Mouse (Mus musculus): ENCODE results near the gene Lrrc63. TPM values are rescaled to one million over a fixed set of nuclear protein-coding genes. Genes with fewer than 3 reads are reported as not detected.

Lrrc63 gene
- polyA plus RNA-seq, 1 experiment from 2014 or later: not detected

DNA sequence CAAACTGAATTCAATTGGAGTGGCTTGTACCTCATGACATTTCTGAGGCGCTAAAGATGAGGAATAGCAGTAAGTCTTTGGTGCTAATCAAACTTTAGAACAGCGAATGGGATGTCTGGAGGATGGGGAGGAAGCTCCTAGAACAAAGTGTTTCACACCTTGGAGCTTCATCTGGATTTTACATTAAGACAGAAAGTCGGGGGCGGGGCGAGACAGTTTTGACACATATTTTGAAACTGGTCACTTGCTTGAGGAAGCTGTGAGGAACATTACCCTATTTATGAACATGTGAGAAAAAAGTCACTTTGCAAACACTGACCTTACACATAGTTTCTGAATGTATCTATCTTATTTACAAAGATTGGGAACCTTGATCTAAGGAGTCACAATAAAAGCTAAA is 65.5 kb downstream of the Lrrc63 start:
- Histone ChIP-seq H3K36me3 (ENCODE audit: control insufficient read depth, insufficient read depth, low read length) (no peaks in the 10 kb centered on the region), H3K4me3 (ENCODE audit: low read depth, low read length) (no peak overlapping the region), H3K4me1 (ENCODE audit: control insufficient read depth, insufficient read depth, low read length) (no peaks in the 10 kb centered on the region), H3K4me2 (replicated peaks; ENCODE audit: low read depth, low read length) (no peak overlapping the region), H3K9me3 (ENCODE audit: control insufficient read depth, low read depth, low read length) (no peaks in the 10 kb centered on the region), H3K27me3 (ENCODE audit: control insufficient read depth, insufficient read depth, low read length) (no peaks in the 10 kb centered on the region), H3K27ac (ENCODE audit: low read length) (no peak overlapping the region), H3K9ac (replicated peaks; ENCODE audit: low read depth, low read length) (no peak overlapping the region)
- WGBS: 92% methylated on average over 5 of the region's 5 CpGs
- no peak for ATAC-seq (ENCODE audit: insufficient number of reproducible peaks, insufficient read depth, low FRiP score, low read depth)

DNA sequence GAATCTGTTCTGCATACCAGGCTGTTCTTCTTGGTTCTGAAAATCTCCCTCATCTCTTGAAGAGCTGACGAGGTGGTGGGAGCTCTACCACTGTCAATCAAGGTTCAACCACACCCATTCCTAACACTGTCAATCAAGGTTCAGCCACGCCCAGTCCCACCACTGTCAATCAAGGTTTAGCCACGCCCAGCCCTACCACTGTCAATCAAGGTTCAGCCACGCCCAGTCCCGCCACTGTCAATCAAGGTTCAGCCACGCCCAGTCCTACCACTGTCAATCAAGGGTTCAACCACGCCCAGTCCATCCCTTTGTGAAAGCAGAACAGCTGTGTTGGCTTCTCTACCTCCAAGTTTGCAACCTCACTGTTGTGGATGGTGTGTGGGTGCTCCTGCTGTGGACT is 66.2 kb downstream of the Lrrc63 start:
- ATAC-seq (ENCODE audit: insufficient number of reproducible peaks, insufficient read depth, low FRiP score, low read depth): 0 out of 2 replicates have a peak, but pooled peaks have one; percentile 28
- no peak overlapping the region for H3K9ac ChIP-seq (replicated peaks; ENCODE audit: low read depth, low read length)
- H3K27me3 ChIP-seq (ENCODE audit: control insufficient read depth, insufficient read depth, low read length): no peaks in the 10 kb centered on the region
- no peaks in the 10 kb centered on the region for H3K4me1 ChIP-seq (ENCODE audit: control insufficient read depth, insufficient read depth, low read length)
- no peaks in the 10 kb centered on the region for H3K36me3 ChIP-seq (ENCODE audit: control insufficient read depth, insufficient read depth, low read length)
- H3K9me3 ChIP-seq (ENCODE audit: control insufficient read depth, low read depth, low read length): no peaks in the 10 kb centered on the region
- no peak overlapping the region for H3K4me3 ChIP-seq (ENCODE audit: low read depth, low read length)
- no peak overlapping the region for H3K4me2 ChIP-seq (replicated peaks; ENCODE audit: low read depth, low read length)
- WGBS: 75% methylated on average over 7 of the region's 7 CpGs
- H3K27ac ChIP-seq (ENCODE audit: low read length): no peak overlapping the region

DNA sequence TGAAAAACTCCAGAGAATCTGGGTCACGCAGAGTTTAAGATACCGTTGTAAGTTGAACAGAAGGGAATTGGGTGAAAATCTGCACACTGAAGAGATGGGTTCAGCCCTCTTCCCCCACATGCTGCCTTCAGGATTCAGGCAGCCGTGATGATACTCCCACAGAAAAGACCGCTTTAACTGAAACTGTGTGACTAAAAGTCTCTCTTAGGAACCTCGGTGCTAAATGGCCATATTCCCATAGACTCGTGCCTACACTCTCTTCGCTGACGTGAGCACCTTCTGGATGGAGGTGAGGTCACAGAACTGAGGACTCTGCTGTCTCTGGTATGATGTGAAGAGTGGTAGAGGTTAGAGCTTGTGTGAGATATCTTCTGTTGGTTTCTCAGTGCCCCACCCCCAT is 66.7 kb downstream of the Lrrc63 start:
- 93% methylated on average over 8 of the region's 8 CpGs for WGBS
- H3K27ac ChIP-seq (ENCODE audit: low read length): no peak overlapping the region
- H3K36me3 ChIP-seq (ENCODE audit: control insufficient read depth, insufficient read depth, low read length): no peaks in the 10 kb centered on the region
- ATAC-seq (ENCODE audit: insufficient number of reproducible peaks, insufficient read depth, low FRiP score, low read depth): no peak
- no peak overlapping the region for H3K4me3 ChIP-seq (ENCODE audit: low read depth, low read length)
- H3K9ac ChIP-seq (replicated peaks; ENCODE audit: low read depth, low read length): no peak overlapping the region
- no peaks in the 10 kb centered on the region for H3K9me3 ChIP-seq (ENCODE audit: control insufficient read depth, low read depth, low read length)
- H3K4me2 ChIP-seq (replicated peaks; ENCODE audit: low read depth, low read length): no peak overlapping the region
- no peaks in the 10 kb centered on the region for H3K4me1 ChIP-seq (ENCODE audit: control insufficient read depth, insufficient read depth, low read length)
- no peaks in the 10 kb centered on the region for H3K27me3 ChIP-seq (ENCODE audit: control insufficient read depth, insufficient read depth, low read length)

- no peaks in the 10 kb centered on the region for H3K9me3 ChIP-seq (ENCODE audit: control insufficient read depth, low read depth, low read length)
- 46% methylated on average over 8 of the region's 8 CpGs for WGBS
- ATAC-seq (ENCODE audit: insufficient number of reproducible peaks, insufficient read depth, low FRiP score, low read depth): no peak
- H3K4me1 ChIP-seq (ENCODE audit: control insufficient read depth, insufficient read depth, low read length): no peaks in the 10 kb centered on the region
- H3K4me3 ChIP-seq (ENCODE audit: low read depth, low read length): no peak overlapping the region
- no peak overlapping the region for H3K4me2 ChIP-seq (replicated peaks; ENCODE audit: low read depth, low read length)
- no peaks in the 10 kb centered on the region for H3K27me3 ChIP-seq (ENCODE audit: control insufficient read depth, insufficient read depth, low read length)
- H3K27ac ChIP-seq (ENCODE audit: low read length): no peak overlapping the region
- no peaks in the 10 kb centered on the region for H3K36me3 ChIP-seq (ENCODE audit: control insufficient read depth, insufficient read depth, low read length)
- no peak overlapping the region for H3K9ac ChIP-seq (replicated peaks; ENCODE audit: low read depth, low read length)
Measured at GRCm38 (mm10) chr14:75060562-75060961, 70.1 kb downstream of the Lrrc63 start.

- ATAC-seq (ENCODE audit: insufficient number of reproducible peaks, insufficient read depth, low FRiP score, low read depth): no peak
- H3K36me3 ChIP-seq (ENCODE audit: control insufficient read depth, insufficient read depth, low read length): no peaks in the 10 kb centered on the region
Measured at GRCm38 (mm10) chr14:75056861-75057431, 73.7 kb downstream of the Lrrc63 start.

DNA sequence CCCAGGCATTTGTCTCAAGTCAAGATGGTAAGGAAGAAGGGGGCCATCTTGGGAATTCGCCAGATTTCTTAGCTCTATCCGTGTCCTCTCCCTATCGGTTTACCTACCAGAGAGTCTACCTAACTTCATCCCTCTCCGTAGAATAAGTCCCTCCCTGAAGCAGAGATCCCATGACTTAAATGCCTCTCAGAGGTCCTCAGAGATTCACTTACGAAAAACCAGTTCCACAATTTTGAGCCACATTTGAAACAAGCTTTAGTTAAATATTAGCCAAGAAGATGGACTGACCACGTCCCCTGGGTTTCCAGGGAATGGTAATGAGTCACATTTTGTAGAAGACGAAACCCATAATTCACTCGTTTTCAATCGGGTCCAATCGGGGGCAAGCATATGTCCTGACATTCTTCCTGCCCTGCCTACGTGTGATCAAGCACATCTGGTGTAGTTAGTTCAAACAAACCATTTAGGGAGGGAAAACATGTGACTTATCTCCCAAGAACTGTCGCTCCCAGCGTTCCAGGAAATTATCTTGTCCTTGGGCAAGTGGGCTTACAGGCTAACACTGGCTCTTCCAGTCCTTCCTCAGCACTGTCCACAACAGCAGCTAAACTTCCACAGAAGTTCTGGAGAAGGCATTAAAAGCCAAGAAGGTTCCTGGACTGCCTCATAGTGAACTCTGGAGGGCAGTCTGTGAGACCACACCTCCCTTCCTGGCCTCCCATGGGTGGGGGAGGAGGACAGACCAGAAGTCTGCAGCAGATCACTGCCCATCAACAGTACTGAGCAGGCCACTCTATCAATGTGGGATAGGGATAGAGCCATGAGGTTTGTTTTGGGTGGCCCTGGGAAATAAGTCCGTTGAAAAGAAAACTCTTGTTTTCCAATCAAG is 76.0 kb downstream of the Lrrc63 start:
- Histone ChIP-seq H3K36me3 (ENCODE audit: control insufficient read depth, insufficient read depth, low read length) (no peaks in the 10 kb centered on the region), H3K27me3 (ENCODE audit: control insufficient read depth, insufficient read depth, low read length) (no peaks in the 10 kb centered on the region), H3K4me3 (ENCODE audit: low read depth, low read length) (no peak overlapping the region), H3K9ac (replicated peaks; ENCODE audit: low read depth, low read length) (no peak overlapping the region), H3K27ac (ENCODE audit: low read length) (peak overlapping the region; percentile 27; the same call in 1 of the 2 replicates), H3K4me2 (replicated peaks; ENCODE audit: low read depth, low read length) (no peak overlapping the region), H3K9me3 (ENCODE audit: control insufficient read depth, low read depth, low read length) (no peaks in the 10 kb centered on the region), H3K4me1 (ENCODE audit: control insufficient read depth, insufficient read depth, low read length) (0 out of 2 replicates have a peak, but pooled peaks cover 6% of the 10 kb centered on the region)
- WGBS: 40% methylated on average over 14 of the region's 14 CpGs
- ATAC-seq (ENCODE audit: insufficient number of reproducible peaks, insufficient read depth, low FRiP score, low read depth): no peak; the same call in 1 of the 2 replicates

More at GRCm38 (mm10) chr14:75056861-75057431, 73.7 kb downstream of the Lrrc63 start:
- H3K9ac ChIP-seq (replicated peaks; ENCODE audit: low read depth, low read length): no peak overlapping the region
- no peaks in the 10 kb centered on the region for H3K27me3 ChIP-seq (ENCODE audit: control insufficient read depth, insufficient read depth, low read length)
- H3K4me1 ChIP-seq (ENCODE audit: control insufficient read depth, insufficient read depth, low read length): 0 out of 2 replicates have a peak, but pooled peaks cover 6% of the 10 kb centered on the region
- H3K4me2 ChIP-seq (replicated peaks; ENCODE audit: low read depth, low read length): no peak overlapping the region
- WGBS: 82% methylated on average over 9 of the region's 9 CpGs
- H3K9me3 ChIP-seq (ENCODE audit: control insufficient read depth, low read depth, low read length): no peaks in the 10 kb centered on the region
- H3K4me3 ChIP-seq (ENCODE audit: low read depth, low read length): no peak overlapping the region
- no peak overlapping the region for H3K27ac ChIP-seq (ENCODE audit: low read length)

DNA sequence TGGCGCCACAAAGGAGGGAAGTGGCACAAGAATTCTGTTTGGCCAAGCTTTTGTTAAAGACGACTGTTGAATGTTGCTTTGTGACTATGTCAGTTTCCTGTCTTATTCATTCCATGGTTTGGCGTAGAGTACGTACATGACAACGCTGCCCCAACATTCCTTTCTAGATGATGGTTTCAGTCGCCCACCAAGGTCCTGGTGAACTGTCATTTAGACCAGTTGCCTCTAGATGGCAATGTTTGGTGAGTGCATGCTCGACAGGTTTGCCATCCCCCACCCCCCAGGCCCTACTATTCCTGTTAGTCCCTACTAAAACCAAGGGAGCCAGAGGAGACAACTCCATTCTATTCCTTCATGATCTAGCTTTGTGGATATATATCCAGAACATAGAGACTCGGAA is 78.2 kb downstream of the Lrrc63 start:
- no peaks in the 10 kb centered on the region for H3K36me3 ChIP-seq (ENCODE audit: control insufficient read depth, insufficient read depth, low read length)
- no peak for ATAC-seq (ENCODE audit: insufficient number of reproducible peaks, insufficient read depth, low FRiP score, low read depth)
- H3K27ac ChIP-seq (ENCODE audit: low read length): no peak overlapping the region

DNA sequence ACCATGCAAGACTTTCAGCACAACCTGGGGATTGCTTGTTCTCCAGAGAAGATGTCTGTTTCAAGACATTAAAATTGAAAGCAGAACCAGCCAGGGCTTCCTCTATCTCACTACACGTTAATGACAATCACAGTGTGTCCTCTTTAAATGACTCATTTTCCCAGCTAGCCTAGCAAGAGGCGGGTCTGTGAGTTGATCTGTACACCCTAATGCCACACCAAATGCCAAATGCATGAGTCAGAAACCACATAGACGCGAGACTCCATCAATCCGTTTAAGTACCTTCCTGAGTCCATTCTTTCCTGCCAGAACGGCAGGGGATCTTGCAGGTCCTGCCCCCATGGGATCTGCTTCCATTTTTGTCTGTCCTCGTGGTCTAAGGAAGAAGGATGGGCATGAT is 85.5 kb downstream of the Lrrc63 start:
- H3K9me3 ChIP-seq (ENCODE audit: control insufficient read depth, low read depth, low read length): no peaks in the 10 kb centered on the region
- no peak overlapping the region for H3K4me2 ChIP-seq (replicated peaks; ENCODE audit: low read depth, low read length)
- H3K4me3 ChIP-seq (ENCODE audit: low read depth, low read length): no peak overlapping the region
- ATAC-seq (ENCODE audit: insufficient number of reproducible peaks, insufficient read depth, low FRiP score, low read depth): no peak
- no peak overlapping the region for H3K27ac ChIP-seq (ENCODE audit: low read length)
- H3K36me3 ChIP-seq (ENCODE audit: control insufficient read depth, insufficient read depth, low read length): no peaks in the 10 kb centered on the region
- no peaks in the 10 kb centered on the region for H3K4me1 ChIP-seq (ENCODE audit: control insufficient read depth, insufficient read depth, low read length)
- WGBS: 58% methylated on average over 7 of the region's 7 CpGs
- no peak overlapping the region for H3K9ac ChIP-seq (replicated peaks; ENCODE audit: low read depth, low read length)
- H3K27me3 ChIP-seq (ENCODE audit: control insufficient read depth, insufficient read depth, low read length): no peaks in the 10 kb centered on the region

More for the DNA sequence above, 78.2 kb downstream of the Lrrc63 start:
- 0 out of 2 replicates have a peak, but pooled peaks cover 6% of the 10 kb centered on the region for H3K4me1 ChIP-seq (ENCODE audit: control insufficient read depth, insufficient read depth, low read length)
- H3K4me2 ChIP-seq (replicated peaks; ENCODE audit: low read depth, low read length): no peak overlapping the region
- WGBS: 64% methylated on average over 8 of the region's 8 CpGs
- no peak overlapping the region for H3K9ac ChIP-seq (replicated peaks; ENCODE audit: low read depth, low read length)
- no peak overlapping the region for H3K4me3 ChIP-seq (ENCODE audit: low read depth, low read length)
- no peaks in the 10 kb centered on the region for H3K9me3 ChIP-seq (ENCODE audit: control insufficient read depth, low read depth, low read length)
- H3K27me3 ChIP-seq (ENCODE audit: control insufficient read depth, insufficient read depth, low read length): no peaks in the 10 kb centered on the region
